Mouse (Mus musculus) cerebral cortex, adult 2 months (tissue): ENCODE results near the gene Mef2b.

ENCODE experiments used
- WGBS: fragments of 180-500 bp; shearing (Covaris S2); methylation state at CpG from one replicate; pipeline ENCODE4 v1.1.7; 2018; 5-methylcytosine and 5-hydroxymethylcytosine counted together

Mef2b gene

DNA sequence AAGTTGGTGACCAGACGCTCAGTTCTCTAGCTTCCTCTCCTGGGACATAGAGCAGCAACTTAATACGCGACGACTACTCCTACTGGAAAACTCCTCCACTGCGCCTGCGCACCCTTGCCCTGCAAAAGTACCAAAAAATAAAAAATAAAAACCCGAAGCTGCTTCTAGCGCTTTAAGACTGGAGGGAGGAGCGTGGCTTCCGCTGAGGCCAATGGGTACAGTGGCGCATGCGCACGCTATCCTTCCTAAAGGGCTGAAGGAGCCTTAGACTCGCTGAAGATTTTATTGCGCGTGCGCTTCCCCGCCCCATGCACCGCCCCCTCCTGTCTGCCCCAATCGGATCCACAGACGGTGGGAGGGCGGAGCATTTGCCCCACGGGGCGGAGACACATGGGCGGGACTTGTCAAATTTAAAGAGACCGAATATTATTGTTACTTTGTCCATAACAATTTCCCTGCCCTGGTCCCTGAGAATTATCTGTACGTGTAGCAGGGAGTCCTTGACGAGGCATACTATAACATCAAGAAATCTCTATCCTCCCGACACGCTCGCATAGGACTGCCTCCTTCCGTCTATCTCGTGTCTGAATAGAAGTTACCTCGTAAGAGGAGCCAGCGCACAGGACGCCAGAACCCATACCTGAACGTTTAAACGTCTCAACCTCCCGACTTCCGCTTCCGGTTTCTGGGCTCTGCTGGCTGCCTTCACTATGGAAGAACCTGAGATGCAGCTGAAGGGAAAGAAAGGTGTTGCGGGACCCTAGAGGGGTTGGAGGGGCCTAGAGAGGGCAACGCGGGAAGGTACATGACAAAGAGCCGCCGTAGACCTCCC, at the start of gene Mef2b, which contains the start of the genes Rfxank and Borcs8:
TSS of gene Mef2b (plus strand) at position 686 of the 832 bp plus-strand sequence.
TSS of gene Rfxank (minus strand) at position 129 of the 832 bp plus-strand sequence.
TSS of gene Borcs8 (plus strand) at position 474 of the 832 bp plus-strand sequence.
- WGBS: under 1% methylated on average over 46 of the region's 46 CpGs

DNA sequence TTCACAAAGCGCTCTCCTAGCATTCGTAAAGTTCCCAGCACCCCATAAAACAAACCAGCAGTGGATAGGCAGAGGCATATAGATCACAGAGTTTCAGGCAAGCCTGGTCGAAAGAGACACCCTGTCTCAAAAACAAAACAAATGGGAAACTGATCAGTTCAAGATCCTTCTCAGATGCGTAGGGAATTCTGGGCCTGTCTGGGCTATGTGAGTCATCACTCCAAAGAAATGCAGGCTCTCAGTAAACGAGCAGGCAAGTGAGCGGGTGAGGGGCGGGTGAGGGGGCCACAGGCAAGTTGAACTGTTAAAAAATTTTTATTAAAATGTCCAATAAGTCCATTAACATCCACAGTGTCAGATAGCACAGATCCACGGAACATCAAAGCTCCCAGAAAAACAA, 46.7 kb upstream of the Mef2b start:
- WGBS: 53% methylated on average over 8 of the region's 8 CpGs

DNA sequence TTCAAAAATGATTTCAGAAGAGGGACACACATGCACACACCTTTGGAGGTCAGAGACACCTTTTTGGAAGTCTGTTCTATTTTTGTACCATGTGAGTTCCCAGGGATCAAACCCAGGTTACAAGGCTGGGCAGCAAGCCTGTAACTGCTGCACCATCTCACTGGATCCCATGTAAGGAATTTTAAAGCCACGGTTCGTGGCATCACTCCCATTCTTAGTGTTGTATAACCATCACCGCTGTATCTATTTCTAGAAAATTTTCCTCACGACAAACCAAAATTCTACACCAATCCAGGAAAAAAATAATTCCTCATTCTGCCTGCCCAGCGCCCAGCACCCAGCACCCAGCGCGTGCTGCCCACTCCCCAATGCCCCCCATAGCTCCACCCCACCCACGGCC, 40.2 kb upstream of the Mef2b start:
- WGBS: 33% methylated on average over 8 of the region's 8 CpGs

GRCm38 (mm10) chr8:70100241-70100640, 39.3 kb upstream of the Mef2b start:
- WGBS: 60% methylated on average over 8 of the region's 8 CpGs

DNA sequence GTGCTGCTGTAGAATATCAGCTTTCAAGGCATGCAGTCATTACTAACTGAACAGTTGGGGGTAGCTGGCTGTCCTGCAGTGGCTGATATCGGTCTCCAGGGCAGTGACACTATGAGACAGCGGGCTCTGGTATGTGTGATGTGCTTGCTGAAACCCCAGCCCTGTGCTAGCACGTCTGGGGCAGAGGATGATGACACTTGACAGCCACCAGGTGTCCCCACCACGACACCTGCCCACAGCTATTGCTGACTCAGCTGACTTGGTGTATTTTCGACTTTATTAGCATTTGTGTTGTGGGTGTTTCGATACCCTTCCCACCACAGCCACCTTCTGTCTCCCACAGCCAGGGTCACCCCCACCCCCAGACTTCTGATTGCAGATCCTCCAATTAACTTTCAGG, 35.0 kb upstream of the Mef2b start:
- WGBS: 12% methylated on average over 6 of the region's 6 CpGs

GRCm38 (mm10) chr8:70104922-70105321, 34.6 kb upstream of the Mef2b start:
- WGBS: 25% methylated on average over 7 of the region's 7 CpGs

DNA sequence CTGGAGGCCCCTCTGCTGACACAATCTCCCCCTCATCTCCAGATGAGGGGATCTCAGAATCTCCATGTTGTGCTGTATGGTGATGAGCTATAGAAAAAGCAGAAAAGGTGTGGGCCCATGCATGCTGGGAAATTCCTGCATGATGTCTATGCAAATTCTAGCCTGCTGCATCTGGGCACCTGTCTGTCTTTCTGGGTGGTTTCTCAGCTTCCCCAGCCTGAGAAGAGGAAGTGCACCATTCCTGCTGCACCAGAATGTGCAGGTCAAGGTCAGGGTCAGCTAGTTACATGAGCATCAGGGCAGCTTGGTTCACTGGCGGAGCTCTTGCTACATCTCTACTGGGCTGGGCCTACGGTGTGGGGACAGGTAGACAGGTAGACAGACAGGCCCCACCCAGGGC, 29.1 kb upstream of the Mef2b start:
- 95% methylated on average over 2 of the region's 2 CpGs for WGBS

DNA sequence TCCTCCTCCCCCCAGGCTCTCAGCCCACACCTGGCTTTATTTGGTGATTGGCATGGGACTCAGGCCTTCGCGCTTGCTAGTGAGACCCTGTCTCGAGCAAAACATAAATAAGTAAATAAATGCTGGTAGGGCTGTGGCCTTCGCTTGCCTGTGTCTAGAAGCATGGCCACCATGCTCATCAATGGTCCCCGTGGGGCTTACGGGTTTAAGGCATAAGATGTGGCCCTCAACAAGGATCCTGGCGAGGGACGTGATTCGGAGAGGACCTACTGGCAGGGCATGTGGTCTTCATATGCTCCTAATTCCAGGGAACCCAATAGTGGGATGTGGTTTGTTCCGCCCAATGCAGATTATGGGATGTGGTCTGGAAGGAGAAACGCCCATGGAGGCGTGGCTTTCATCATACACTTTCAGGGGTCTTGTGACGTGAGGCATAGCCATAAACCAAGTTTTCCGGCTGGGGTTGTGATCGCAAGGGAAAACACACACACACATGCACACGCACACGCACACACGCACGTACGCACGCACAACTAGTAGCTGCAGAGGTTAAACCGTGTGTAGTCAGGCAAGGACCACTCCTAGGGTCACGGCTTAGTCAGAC, 28.2 kb upstream of the Mef2b start:
- 69% methylated on average over 23 of the region's 23 CpGs for WGBS

- 27% methylated on average over 43 of the region's 43 CpGs for WGBS
Observed at GRCm38 (mm10) chr8:70112401-70113016, 27.0 kb upstream of the Mef2b start.

- WGBS: 29% methylated on average over 6 of the region's 6 CpGs
Observed at GRCm38 (mm10) chr8:70114488-70114887, 25.0 kb upstream of the Mef2b start.

DNA sequence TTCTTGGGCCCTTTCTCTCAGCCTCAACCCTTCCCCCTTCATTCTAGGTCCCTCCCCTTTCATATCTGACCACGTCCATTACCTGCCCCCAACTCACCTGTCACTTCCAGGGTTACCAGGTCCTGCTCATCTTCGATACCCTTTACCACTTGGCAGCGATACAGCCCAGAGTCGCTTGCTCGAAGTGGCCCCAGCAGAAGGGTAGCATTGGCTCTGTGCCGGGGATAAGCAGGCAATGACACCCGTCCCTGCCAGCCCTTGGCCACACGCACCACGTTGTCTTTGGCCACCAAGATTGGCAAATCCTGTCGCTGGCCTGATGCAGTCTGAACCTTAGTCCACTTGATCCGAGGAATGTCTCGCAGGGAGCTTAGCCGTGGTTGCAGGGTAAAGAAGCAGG, 24.6 kb upstream of the Mef2b start:
- whole genome bisulfite sequencing: 58% methylated on average over 13 of the region's 13 CpGs

DNA sequence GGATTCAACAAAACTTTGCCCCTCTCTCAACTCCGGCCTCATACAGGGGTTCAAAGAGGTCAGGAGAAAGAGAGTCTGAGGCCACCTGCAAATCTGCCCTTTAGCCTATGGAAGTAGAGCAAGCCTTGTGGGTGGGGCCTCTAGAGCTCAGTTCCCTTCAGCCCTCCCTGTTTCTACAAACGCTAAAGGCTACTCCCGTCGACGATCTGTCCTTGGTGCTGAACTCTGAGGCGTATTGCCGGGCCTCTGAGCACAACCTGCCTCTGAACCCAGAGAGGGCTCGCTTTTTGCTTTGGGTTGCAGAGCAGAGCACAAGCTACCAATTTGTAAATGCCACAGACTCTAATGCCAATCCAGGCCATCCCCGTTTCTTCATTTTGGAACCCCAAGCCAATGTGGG, 21.9 kb upstream of the Mef2b start:
- WGBS: 19% methylated on average over 9 of the region's 9 CpGs

DNA sequence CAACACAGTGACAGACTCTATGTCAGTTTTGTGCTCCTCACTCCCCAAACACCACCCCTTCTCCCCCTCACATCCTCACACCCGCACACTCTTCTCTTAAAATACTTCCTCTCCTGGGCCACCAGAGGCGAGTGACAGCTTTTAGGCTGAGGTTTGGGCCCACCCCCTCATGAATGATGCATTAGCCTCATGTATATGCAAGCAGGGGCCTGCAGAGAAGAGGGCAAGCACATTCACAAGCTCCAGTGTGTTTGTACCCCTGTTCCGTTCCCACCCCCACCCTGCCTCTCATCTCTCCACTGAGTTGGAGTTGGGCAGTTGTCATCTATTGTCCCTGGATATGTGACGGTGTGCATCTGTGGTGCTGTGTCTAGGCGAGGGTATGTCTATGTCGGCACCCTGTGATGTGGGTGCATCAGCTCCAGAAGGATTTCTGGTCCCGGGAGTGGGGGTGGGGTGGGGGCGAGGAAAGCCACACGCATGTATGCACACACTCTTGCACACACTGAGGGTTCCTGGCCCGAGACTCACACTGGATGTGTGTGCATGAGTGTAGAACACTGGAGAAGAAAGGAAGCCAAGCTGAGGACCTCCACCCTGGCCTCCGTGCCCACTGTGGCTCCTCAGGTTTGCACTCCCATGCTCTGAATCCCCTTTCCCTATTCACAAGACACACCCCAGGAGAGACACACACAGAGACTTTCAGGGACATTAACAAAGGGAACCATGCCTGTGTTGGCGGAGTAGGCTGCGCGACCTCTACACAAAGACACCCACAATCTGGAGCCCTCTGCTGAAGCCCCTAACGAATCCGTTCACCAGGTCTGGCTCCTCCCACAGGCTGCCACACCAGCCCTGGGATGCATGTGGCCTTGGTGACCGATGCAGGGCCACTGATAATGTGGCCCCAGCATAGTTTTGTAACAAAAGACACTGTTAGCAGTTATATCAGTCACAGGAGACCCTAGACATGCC, 20.5 kb upstream of the Mef2b start:
- WGBS: 4% methylated on average over 17 of the region's 17 CpGs

DNA sequence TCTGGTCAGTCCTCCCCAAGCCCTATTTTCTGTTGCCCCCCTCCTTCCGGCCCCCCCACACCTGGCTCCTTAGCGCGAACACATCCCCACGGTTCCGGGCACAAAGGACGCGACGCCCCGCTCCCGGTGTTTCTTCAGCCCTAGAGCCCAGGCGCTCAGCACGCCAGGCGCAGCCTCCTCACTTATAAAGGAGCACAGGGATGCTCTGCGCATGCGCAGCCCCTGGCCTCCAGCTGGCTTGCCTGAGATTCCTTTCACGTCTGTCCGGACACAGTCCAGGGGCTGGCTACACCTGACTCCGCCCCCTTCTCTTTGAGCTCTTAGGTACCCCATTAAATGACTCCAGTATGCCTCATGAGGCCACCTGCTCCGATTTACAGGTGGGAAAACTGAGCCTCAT, 18.8 kb upstream of the Mef2b start, which contains the start of gene Ncan:
TSS of gene Ncan (minus strand) at position 207 of the 400 bp plus-strand sequence.
- WGBS: under 1% methylated on average over 19 of the region's 19 CpGs

GRCm38 (mm10) chr8:70122863-70123262, 16.6 kb upstream of the Mef2b start:
- 67% methylated on average over 2 of the region's 2 CpGs for WGBS

DNA sequence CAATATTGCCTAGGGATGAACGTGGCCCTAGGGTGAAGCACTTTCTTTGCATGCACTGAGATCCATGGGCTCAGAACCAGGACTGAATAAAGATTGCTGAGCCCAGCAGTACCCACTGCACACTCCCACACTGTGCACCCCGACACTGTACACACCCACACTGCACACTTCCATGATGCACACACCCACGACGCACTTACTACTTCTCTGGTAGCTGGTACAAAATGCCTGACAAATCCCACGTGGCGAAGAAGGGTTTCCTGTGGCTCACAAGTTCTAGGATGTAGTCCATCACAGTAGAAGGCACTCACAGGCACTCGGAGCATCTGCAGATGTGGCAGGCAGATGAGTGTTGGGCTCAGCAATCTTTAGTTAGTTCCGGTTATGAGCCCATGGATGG, 14.5 kb upstream of the Mef2b start:
- 51% methylated on average over 8 of the region's 8 CpGs for WGBS

DNA sequence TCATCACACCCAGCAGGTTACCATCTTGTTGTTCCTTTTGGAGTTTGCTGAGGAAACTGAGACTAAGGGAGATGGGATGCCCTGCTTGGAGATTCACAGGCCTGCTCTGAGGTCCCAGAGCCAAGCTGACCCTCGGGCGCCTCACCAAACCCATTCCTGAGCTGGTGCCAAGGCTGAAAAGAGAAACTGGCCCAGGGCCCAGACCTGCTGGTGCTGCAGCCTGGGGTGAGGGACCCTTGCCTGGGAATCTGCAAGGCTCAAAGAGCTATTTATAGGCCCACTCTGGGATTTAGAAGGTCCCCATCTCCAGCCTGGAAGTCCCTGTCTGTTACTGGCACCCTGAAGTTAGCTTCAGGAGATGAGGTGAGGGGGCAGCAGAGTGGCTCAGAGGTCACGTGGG, 11.1 kb upstream of the Mef2b start:
- 50% methylated on average over 3 of the region's 3 CpGs for WGBS

DNA sequence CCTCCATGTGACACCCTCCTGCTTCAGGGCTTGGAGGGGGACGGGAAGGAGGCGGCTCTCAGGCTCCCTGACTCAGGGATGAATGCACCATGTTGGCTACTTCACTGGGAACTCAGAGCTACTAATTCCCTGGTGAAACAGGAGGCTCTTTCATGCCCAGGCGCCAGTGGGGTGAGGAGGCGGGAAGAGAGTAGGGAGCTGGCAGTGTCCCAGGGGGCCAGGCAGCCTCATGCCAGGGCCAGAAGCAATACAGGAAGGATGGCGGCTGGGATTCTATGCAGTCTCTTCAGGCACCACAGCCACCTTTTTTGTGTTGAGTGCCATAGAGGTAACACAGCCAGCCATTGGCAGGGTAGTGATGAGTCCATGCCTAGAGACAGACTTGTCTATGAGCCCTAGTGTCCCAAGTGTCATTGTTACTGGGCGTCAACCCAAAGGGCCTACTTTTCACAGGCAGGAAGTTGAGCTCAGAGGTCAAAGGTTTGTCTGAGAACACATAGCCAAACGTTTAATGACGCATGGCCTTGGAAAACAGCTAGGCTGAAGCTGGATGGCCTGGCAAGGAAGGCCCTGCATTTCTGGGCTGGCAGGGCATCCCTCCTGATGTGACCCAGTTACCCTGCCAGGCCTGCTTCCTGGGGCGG, 10.1 kb upstream of the Mef2b start:
- WGBS: 39% methylated on average over 9 of the region's 9 CpGs

- WGBS: 70% methylated on average over 3 of the region's 3 CpGs
Observed at GRCm38 (mm10) chr8:70130066-70130465, 9.4 kb upstream of the Mef2b start.

GRCm38 (mm10) chr8:70131166-70131883, 8.2 kb upstream of the Mef2b start, which contains the start of gene Nr2c2ap:
Gene Nr2c2ap, plus strand, starts transcription at chr8:70131333.
- under 1% methylated on average over 37 of the region's 37 CpGs for WGBS
